10 mouse cellular contexts compared by ENCODE assay signal in the genomic region with DNA sequence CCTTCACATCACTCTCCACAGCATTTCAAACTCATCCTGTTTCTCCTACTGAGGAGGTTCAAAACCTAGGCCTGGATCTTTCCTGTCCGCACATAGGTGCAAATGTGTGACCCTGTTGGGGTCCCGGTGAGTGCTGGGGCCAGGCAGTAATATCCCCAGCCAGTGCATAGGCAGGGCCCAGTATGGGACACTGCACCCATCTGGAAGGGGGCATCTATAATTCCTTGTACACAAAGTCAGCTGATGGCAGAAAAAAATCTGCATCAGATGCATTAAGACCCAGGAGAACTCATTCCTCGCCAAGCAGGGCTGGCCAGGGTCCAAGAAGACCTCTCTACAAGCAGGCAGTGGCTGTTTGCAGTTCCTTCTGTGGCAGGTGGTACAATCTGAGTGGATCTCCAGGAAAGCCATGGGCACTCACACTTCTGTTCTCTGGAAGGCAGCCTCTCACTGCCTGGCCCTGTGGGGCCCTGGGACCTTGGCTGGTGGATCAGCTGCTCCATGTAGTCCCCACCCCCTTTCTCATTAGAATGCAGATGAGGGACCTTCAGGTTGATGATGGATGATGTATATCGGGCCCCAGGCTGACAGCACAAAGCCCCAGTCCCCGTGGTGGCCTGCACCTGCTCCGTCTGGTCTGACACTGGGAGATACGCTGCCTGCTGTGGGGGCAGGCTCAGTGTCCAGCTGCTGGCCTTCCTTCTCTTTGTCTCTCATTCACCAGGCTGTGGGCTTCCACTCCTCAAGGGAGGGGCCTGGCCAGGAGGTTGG. TPM values are rescaled to one million over a fixed set of nuclear protein-coding genes. Genes with fewer than 3 reads are reported as not detected.
A peak's percentile ranks its signal among the peaks of the same experiment; 100 is the strongest.
DNase-seq lines count a peak whose midpoint lies in the region; ATAC-seq and TF ChIP-seq lines count a peak whose summit lies in the region.
"Had no signal": no experiment of that assay in that cellular context is flagged by ENCODE, and none has a peak within 500 bp of the region (broad histone marks: within the 10 kb centered on the region; RNA-seq: fewer than 3 reads in every experiment).

No protein-coding gene starts in this region.

- TF ChIP-seq POLR2A in cerebellum, adult 2 months (IDR thresholded peaks at IDR 0.05; ENCODE audit: borderline replicate concordance, insufficient read depth, low read length): no peak

- no peaks in the 10 kb centered on the region for H3K36me3 ChIP-seq in embryonic facial prominence, embryonic 11.5 days (replicated peaks; ENCODE audit: control insufficient read depth, insufficient read depth, low read depth, low read length)
- H3K36me3 ChIP-seq in hindbrain, embryonic 15.5 days: no peaks in the 10 kb centered on the region
- H3K36me3 ChIP-seq in neural tube, embryonic 13.5 days: no peaks in the 10 kb centered on the region
- H3K36me3 ChIP-seq: liver, embryonic 15.5 days had no signal

- H3K9me3 ChIP-seq in embryonic facial prominence, embryonic 11.5 days (replicated peaks; ENCODE audit: control insufficient read depth, low read length): no peaks in the 10 kb centered on the region
- H3K9me3 ChIP-seq in hindbrain, embryonic 15.5 days: no peaks in the 10 kb centered on the region
- H3K9me3 ChIP-seq in neural tube, embryonic 13.5 days: no peaks in the 10 kb centered on the region
- H3K9me3 ChIP-seq: liver, embryonic 15.5 days had no signal

- no peak overlapping the region for H3K4me2 ChIP-seq in embryonic facial prominence, embryonic 11.5 days (ENCODE audit: low read depth, low read length)
- no peak overlapping the region for H3K4me2 ChIP-seq in hindbrain, embryonic 15.5 days
- no peak overlapping the region for H3K4me2 ChIP-seq in neural tube, embryonic 13.5 days
- H3K4me2 ChIP-seq: liver, embryonic 15.5 days had no signal

- 42% methylated on average over 7 of the region's 7 CpGs for WGBS in cerebellum, adult 2 months
- WGBS in embryonic facial prominence, embryonic 11.5 days: 70% methylated on average over 7 of the region's 7 CpGs
- 31% methylated on average over 7 of the region's 7 CpGs for WGBS in hindbrain, embryonic 15.5 days
- 27% methylated on average over 7 of the region's 7 CpGs for WGBS in neural tube, embryonic 13.5 days

- peak; percentile 81 for ATAC-seq in embryonic facial prominence, embryonic 11.5 days (replicated peaks; ENCODE audit: insufficient number of reproducible peaks, low FRiP score, low TSS enrichment, low read depth)
- ATAC-seq in hindbrain, embryonic 15.5 days (ENCODE audit: low FRiP score, low read depth): peak; percentile 85
- ATAC-seq in neural tube, embryonic 13.5 days (ENCODE audit: low read depth): peak; percentile 95

- no peak overlapping the region for H3K27ac ChIP-seq in cerebellum, adult 2 months (ENCODE audit: insufficient read depth, low read length)
- no peak overlapping the region for H3K27ac ChIP-seq in embryonic facial prominence, embryonic 11.5 days (replicated peaks; ENCODE audit: low read depth, low read length)
- H3K27ac ChIP-seq in hindbrain, embryonic 15.5 days (replicated peaks): peak overlapping the region; percentile 64
- peak overlapping the region; percentile 85 for H3K27ac ChIP-seq in neural tube, embryonic 13.5 days (replicated peaks)
- H3K27ac ChIP-seq in layer of hippocampus, adult 2 months: no peak overlapping the region
- H3K27ac ChIP-seq: liver, embryonic 15.5 days had no signal

- DNase-seq in cerebellum, adult 2 months: peak; percentile 25 to 26
- no peak for DNase-seq in cerebellum, adult 8-10 months
- no peak for DNase-seq in embryonic facial prominence, embryonic 11.5 days (ENCODE audit: low spot score)
- no peak for DNase-seq in gastrocnemius, postnatal 10 days
- DNase-seq in layer of hippocampus, adult 2 months (ENCODE audit: low spot score in 2 of 2): no peak
- no peak for DNase-seq in testis, postnatal 10 days (ENCODE audit: low spot score)

- peaks cover 10% of the 10 kb centered on the region for H3K4me1 ChIP-seq in cerebellum, adult 2 months (ENCODE audit: control insufficient read depth, insufficient read depth, low read length)
- H3K4me1 ChIP-seq in embryonic facial prominence, embryonic 11.5 days (ENCODE audit: control insufficient read depth, insufficient read depth, low read length): no peaks in the 10 kb centered on the region
- H3K4me1 ChIP-seq in hindbrain, embryonic 15.5 days (replicated peaks): peaks cover 13% of the 10 kb centered on the region; the same call in 1 of the 2 replicates
- H3K4me1 ChIP-seq in neural tube, embryonic 13.5 days (replicated peaks): peaks cover 14% of the 10 kb centered on the region
- H3K4me1 ChIP-seq: liver, embryonic 15.5 days had no signal

- H3K9ac ChIP-seq in embryonic facial prominence, embryonic 11.5 days (replicated peaks; ENCODE audit: low read length): no peak overlapping the region
- no peak overlapping the region for H3K9ac ChIP-seq in hindbrain, embryonic 15.5 days
- no peak overlapping the region for H3K9ac ChIP-seq in neural tube, embryonic 13.5 days
- H3K9ac ChIP-seq: liver, embryonic 15.5 days had no signal

- no peak overlapping the region for H3K4me3 ChIP-seq in cerebellum, adult 2 months (replicated peaks; ENCODE audit: insufficient read depth, low read depth, low read length)
- no peak overlapping the region for H3K4me3 ChIP-seq in embryonic facial prominence, embryonic 11.5 days (ENCODE audit: low read depth, low read length)
- H3K4me3 ChIP-seq in hindbrain, embryonic 15.5 days: no peak overlapping the region
- H3K4me3 ChIP-seq in neural tube, embryonic 13.5 days: no peak overlapping the region
- H3K4me3 ChIP-seq in layer of hippocampus, adult 2 months: no peak overlapping the region
- H3K4me3 ChIP-seq: liver, embryonic 15.5 days had no signal

- H3K27me3 ChIP-seq in cerebellum, adult 2 months (ENCODE audit: control insufficient read depth, insufficient read depth, low read length): no peaks in the 10 kb centered on the region
- H3K27me3 ChIP-seq in embryonic facial prominence, embryonic 11.5 days (ENCODE audit: control insufficient read depth, insufficient read depth, low read length): no peaks in the 10 kb centered on the region
- no peaks in the 10 kb centered on the region for H3K27me3 ChIP-seq in hindbrain, embryonic 15.5 days
- no peaks in the 10 kb centered on the region for H3K27me3 ChIP-seq in neural tube, embryonic 13.5 days

- no peak for TF ChIP-seq CTCF in cerebellum, adult 2 months (IDR thresholded peaks at IDR 0.05; ENCODE audit: borderline replicate concordance, insufficient read depth, low read depth, low read length)
- TF ChIP-seq CTCF in layer of hippocampus, adult 2 months (conservative IDR thresholded peaks at IDR 0.05): no peak

RNA-seq across cellular contexts. Expression of a gene that starts 15.2 kb away (rescaled TPM):
- polyA plus RNA-seq in cerebellum, adult 2 months (2012; rRNA removed): 173 and 182 TPM in 2 replicates
- polyA plus RNA-seq in embryonic facial prominence, embryonic 11.5 days (2014; fragmentation: Nextera tagmentation; extraction: Ambion mirVana): 2.4 and 2.8 TPM in 2 replicates
- polyA plus RNA-seq in hindbrain, embryonic 15.5 days (2015; fragmentation: Nextera tagmentation; extraction: Ambion mirVana): 20.6 and 23.1 TPM in 2 replicates
- polyA plus RNA-seq in neural tube, embryonic 13.5 days (2015; fragmentation: Nextera tagmentation; extraction: Ambion mirVana): 20.1 and 20.6 TPM in 2 replicates
- total RNA-seq in gastrocnemius, postnatal 10 days (2021): 1 to 10 TPM in 1 of 2 experiments, under 1 TPM in 1; 0.85 to 1.1 TPM
- total RNA-seq in layer of hippocampus, adult 2 months (2021): 100 to 1,000 TPM; 175 to 181 TPM
- total RNA-seq: monocyte, adult 5-6 weeks had no signal

RNA-seq across cellular contexts. Expression of a gene that starts 16.0 kb away (rescaled TPM):
- 151 and 161 TPM in 2 replicates for polyA plus RNA-seq in cerebellum, adult 2 months (2012; rRNA removed)
- polyA plus RNA-seq in embryonic facial prominence, embryonic 11.5 days (2014; fragmentation: Nextera tagmentation; extraction: Ambion mirVana): 39.3 and 45.1 TPM in 2 replicates
- 75.7 and 80.3 TPM in 2 replicates for polyA plus RNA-seq in hindbrain, embryonic 15.5 days (2015; fragmentation: Nextera tagmentation; extraction: Ambion mirVana)
- polyA plus RNA-seq in neural tube, embryonic 13.5 days (2015; fragmentation: Nextera tagmentation; extraction: Ambion mirVana): 66.8 and 68.9 TPM in 2 replicates
- total RNA-seq in gastrocnemius, postnatal 10 days (2021): 10 to 100 TPM; 28.9 to 29.3 TPM
- 100 to 1,000 TPM; 112 to 123 TPM for total RNA-seq in layer of hippocampus, adult 2 months (2021)

Comparison
In these comparisons a context has a peak if more than half of its experiments do, and no peak if none do; other contexts are left out.
1. DNase-seq: peak in cerebellum, adult 2 months (2 of 2); none in cerebellum, adult 8-10 months (single experiment), embryonic facial prominence, embryonic 11.5 days (single experiment), gastrocnemius, postnatal 10 days (single experiment), layer of hippocampus, adult 2 months (0 of 2) and testis, postnatal 10 days (single experiment).
2. H3K27ac ChIP-seq: peak in hindbrain, embryonic 15.5 days (single experiment) and neural tube, embryonic 13.5 days (single experiment); none in cerebellum, adult 2 months (single experiment), embryonic facial prominence, embryonic 11.5 days (single experiment) and layer of hippocampus, adult 2 months (single experiment).
3. Peak in every context shown above with its lines, with median percentiles within 50 percentile points of each other: ATAC-seq.